Mouse (Mus musculus) lung, adult 10 weeks (tissue): ENCODE measurements around the gene Krtap11-1. TPM values are rescaled to one million over a fixed set of nuclear protein-coding genes. Genes with fewer than 3 reads are reported as not detected.

Experiments
- polyA plus RNA-seq: library from polyadenylated mRNA; stranded (reverse); fragments of 350-450 nt; fragmentation: Illumina TruSeq; extraction: RNeasy Lipid Tissue Mini Kit (QIAGEN cat#74804); gene quantifications from one replicate; pipeline ENCODE4 v1.2.3, GENCODE M21; 2014; ENCODE audit warnings: low read depth, low replicate concordance; ENCODE audit not compliant: insufficient read depth

The Krtap11-1 gene
- not detected for polyA plus RNA-seq

DNA sequence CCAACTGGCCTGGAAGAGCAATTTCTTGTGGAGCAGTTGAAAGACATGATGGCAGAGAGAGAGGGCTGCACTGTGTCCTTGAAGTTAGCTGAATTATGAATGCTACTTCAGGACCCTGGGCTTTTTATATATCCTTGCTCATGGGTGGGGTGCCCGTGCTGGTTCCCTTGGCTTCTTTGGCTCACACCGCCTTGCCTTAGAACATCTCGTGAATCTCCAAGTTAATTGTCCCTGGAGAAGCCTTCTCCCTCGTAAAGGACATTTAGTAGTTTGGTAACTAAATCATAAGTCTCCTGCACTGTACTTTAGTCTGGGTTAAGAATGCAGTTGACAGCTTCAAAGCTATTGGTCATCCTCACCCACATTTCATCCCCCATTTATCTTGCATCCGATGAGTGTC, at the start of gene Krtap11-1:
Gene Krtap11-1, minus strand, starts transcription at position 101 of the 400 bp plus-strand sequence.

Other genes starting within 250 kb of the Krtap11-1 start
- not detected for gene Krtap21-1, start 167.3 kb downstream of the Krtap11-1 start, polyA plus RNA-seq
- gene Krtap6-2, start 151.1 kb downstream of the Krtap11-1 start, polyA plus RNA-seq, result not detected
- gene Krtap8-1, start 83.2 kb downstream of the Krtap11-1 start, polyA plus RNA-seq, result not detected
- gene Krtap7-1, start 62.9 kb downstream of the Krtap11-1 start, polyA plus RNA-seq, result not detected